Mouse (Mus musculus) lung, postnatal 0 days (tissue): ENCODE measurements around the gene Dgki.

Experiments used
- CTCF ChIP-seq: IDR thresholded peaks from 2 replicates; pipeline ENCODE4 v1.5.1; 2016; ENCODE audit warnings: antibody characterized with exemption, mild to moderate bottlenecking
- EP300 ChIP-seq: IDR thresholded peaks from 2 replicates; pipeline ENCODE4 v1.6.1; 2016; ENCODE audit warnings: antibody characterized with exemption, mild to moderate bottlenecking, control low read depth

- no peak for TF ChIP-seq EP300
- no peak for TF ChIP-seq CTCF
These were observed 409.2 kb downstream of the Dgki start for GRCm38 (mm10) chr6:36890776-36891175.
